Mouse (Mus musculus) neutrophil, adult 5-6 weeks (primary cell): ENCODE measurements at regions not wholly inside any gene's neighbourhood (a gene's known extent, or its start where the extent isn't known, plus 50 kb on each side); places are given as distances from the start of the nearest gene placed in this dataset.

Experiments used
- ATAC-seq: fragments of 151-379, 151-347 bp; 2 replicates; pipeline ENCODE4 v1.8.0; 2017; ENCODE audit warnings: mild to moderate bottlenecking, moderate TSS enrichment; ENCODE audit not compliant: insufficient number of reproducible peaks, poor library complexity, low FRiP score, severe bottlenecking; ENCODE audit errors: extremely low read depth

GRCm38 (mm10) chr14:72942571-72942970 lies 106.3 kb downstream of the Cysltr2 start:
- ATAC-seq: no peak

GRCm38 (mm10) chr14:72939067-72939393 lies 109.9 kb downstream of the Cysltr2 start:
- no peak for ATAC-seq

GRCm38 (mm10) chr14:72938382-72939066 lies 110.4 kb downstream of the Cysltr2 start:
- no peak for ATAC-seq

GRCm38 (mm10) chr14:72933598-72933997 lies 115.3 kb downstream of the Cysltr2 start:
- no peak for ATAC-seq

GRCm38 (mm10) chr14:72932296-72932695 lies 116.6 kb downstream of the Cysltr2 start:
- ATAC-seq: no peak

- no peak for ATAC-seq
Observed at GRCm38 (mm10) chr14:72901171-72901926, 147.6 kb downstream of the Cysltr2 start.

- no peak for ATAC-seq
Observed at GRCm38 (mm10) chr14:72899630-72900029, 149.3 kb downstream of the Cysltr2 start.

GRCm38 (mm10) chr14:72892316-72892715 lies 156.6 kb downstream of the Cysltr2 start:
- ATAC-seq: no peak

- ATAC-seq: no peak
Observed at GRCm38 (mm10) chr14:72889663-72890062, 159.3 kb downstream of the Cysltr2 start.

GRCm38 (mm10) chr14:72887470-72888071 lies 161.3 kb downstream of the Cysltr2 start:
- ATAC-seq: no peak

GRCm38 (mm10) chr14:72886935-72887369 lies 162.0 kb downstream of the Cysltr2 start:
- ATAC-seq: no peak

- no peak for ATAC-seq
Observed at GRCm38 (mm10) chr14:72885824-72886223, 163.1 kb downstream of the Cysltr2 start.

GRCm38 (mm10) chr14:72884561-72884960 lies 164.4 kb downstream of the Cysltr2 start:
- no peak for ATAC-seq

GRCm38 (mm10) chr14:72877132-72877531 lies 167.3 kb upstream of the Fndc3a start:
- no peak for ATAC-seq

GRCm38 (mm10) chr14:72873494-72873893 lies 163.7 kb upstream of the Fndc3a start:
- no peak for ATAC-seq

GRCm38 (mm10) chr14:72869188-72869749 lies 159.5 kb upstream of the Fndc3a start:
- ATAC-seq: no peak

- no peak for ATAC-seq
Observed at GRCm38 (mm10) chr14:72866896-72867295, 157.1 kb upstream of the Fndc3a start.

- no peak for ATAC-seq
Observed at GRCm38 (mm10) chr14:72865531-72865930, 155.7 kb upstream of the Fndc3a start.

GRCm38 (mm10) chr14:72864792-72865191 lies 155.0 kb upstream of the Fndc3a start:
- no peak for ATAC-seq

- no peak for ATAC-seq
Observed at GRCm38 (mm10) chr14:72864130-72864529, 154.3 kb upstream of the Fndc3a start.
